32 mouse cellular contexts compared by ENCODE assay signal in genomic region chr8:105093992-105094391, GRCm38 (mm10). TPM values are rescaled to one million over a fixed set of nuclear protein-coding genes. Genes with fewer than 3 reads are reported as not detected.
"Had no signal": no experiment of that assay in that cellular context is flagged by ENCODE, and none has a peak within 500 bp of the region (broad histone marks: within the 10 kb centered on the region; RNA-seq: fewer than 3 reads in every experiment).

No protein-coding gene starts in this region.

- ATAC-seq: intestine, postnatal 0 days had no signal

- H3K27me3 ChIP-seq: limb, embryonic 12.5 days; liver, embryonic 13.5 days; stomach, embryonic 15.5 days had no signal

- H3K9ac ChIP-seq: limb, embryonic 12.5 days; liver, embryonic 13.5 days; lung, embryonic 14.5 days; stomach, embryonic 15.5 days had no signal

- H3K36me3 ChIP-seq: limb, embryonic 12.5 days; liver, embryonic 13.5 days; stomach, embryonic 15.5 days had no signal

- H3K4me3 ChIP-seq: left cerebral cortex, adult 2 months; limb, embryonic 12.5 days; liver, embryonic 13.5 days; stomach, embryonic 15.5 days had no signal

- H3K4me1 ChIP-seq: limb, embryonic 12.5 days; liver, embryonic 13.5 days; stomach, embryonic 15.5 days had no signal

- H3K4me2 ChIP-seq: limb, embryonic 12.5 days; liver, embryonic 13.5 days; lung, embryonic 14.5 days; midbrain, embryonic 11.5 days; stomach, embryonic 15.5 days had no signal

- DNase-seq: kidney, adult 2 months; kidney, postnatal 25 days; layer of hippocampus, postnatal 36 days; liver, embryonic 13.5 days; lung, embryonic 14.5 days; lung, postnatal 10 days; lung, postnatal 4 days; midbrain, embryonic 14.5 days; right cerebral cortex, adult 18-20 months; right cerebral cortex, postnatal 14 days; right cerebral cortex, postnatal 4 days; thymus, adult 2 months; thymus, postnatal 14 days; thymus, postnatal 4 days had no signal

- H3K9me3 ChIP-seq: limb, embryonic 12.5 days; liver, embryonic 13.5 days; stomach, embryonic 15.5 days had no signal

- H3K27ac ChIP-seq: kidney, postnatal 0 days; left cerebral cortex, adult 2 months; limb, embryonic 12.5 days; liver, embryonic 13.5 days; stomach, embryonic 15.5 days had no signal

RNA-seq across cellular contexts. Expression of gene Ces3b, which starts 10.4 kb away (rescaled TPM):
- total RNA-seq: layer of hippocampus, adult 8-10 months; layer of hippocampus, postnatal 10 days; layer of hippocampus, postnatal 36 days; left cerebral cortex, adult 2 months; left cerebral cortex, postnatal 10 days; left cerebral cortex, postnatal 36 days; megakaryocyte progenitor cell, adult 5-6 weeks; megakaryocyte-erythroid progenitor cell, adult 5-6 weeks; midbrain, postnatal 0 days had no signal
- polyA plus RNA-seq: intestine, embryonic 14.5 days; intestine, postnatal 0 days; kidney, adult 2 months; kidney, embryonic 14.5 days; kidney, postnatal 0 days; limb, embryonic 12.5 days; liver, embryonic 13.5 days; liver, embryonic 16.5 days; lung, embryonic 14.5 days; midbrain, embryonic 11.5 days; midbrain, embryonic 14.5 days; midbrain, postnatal 0 days; neural tube, embryonic 11.5 days; neural tube, embryonic 14.5 days; stomach, embryonic 15.5 days had no signal

RNA-seq across cellular contexts. Expression of gene Ces4a, which starts 37.6 kb away (rescaled TPM):
- total RNA-seq: layer of hippocampus, adult 8-10 months; layer of hippocampus, postnatal 10 days; layer of hippocampus, postnatal 36 days; left cerebral cortex, adult 2 months; left cerebral cortex, postnatal 10 days; left cerebral cortex, postnatal 36 days; megakaryocyte progenitor cell, adult 5-6 weeks; megakaryocyte-erythroid progenitor cell, adult 5-6 weeks; midbrain, postnatal 0 days had no signal
- polyA plus RNA-seq: intestine, embryonic 14.5 days; intestine, postnatal 0 days; kidney, adult 2 months; kidney, embryonic 14.5 days; kidney, postnatal 0 days; limb, embryonic 12.5 days; liver, embryonic 13.5 days; liver, embryonic 16.5 days; lung, embryonic 14.5 days; midbrain, embryonic 11.5 days; midbrain, embryonic 14.5 days; midbrain, postnatal 0 days; neural tube, embryonic 11.5 days; stomach, embryonic 15.5 days; thymus, adult 2 months had no signal

RNA-seq across cellular contexts. Expression of gene Ces3a, which starts 45.6 kb away (rescaled TPM):
- total RNA-seq: layer of hippocampus, adult 8-10 months; layer of hippocampus, postnatal 10 days; layer of hippocampus, postnatal 36 days; left cerebral cortex, adult 2 months; left cerebral cortex, postnatal 10 days; left cerebral cortex, postnatal 36 days; megakaryocyte progenitor cell, adult 5-6 weeks; megakaryocyte-erythroid progenitor cell, adult 5-6 weeks; midbrain, postnatal 0 days had no signal
- polyA plus RNA-seq: intestine, embryonic 14.5 days; intestine, postnatal 0 days; kidney, embryonic 14.5 days; kidney, postnatal 0 days; limb, embryonic 12.5 days; lung, embryonic 14.5 days; midbrain, embryonic 11.5 days; midbrain, embryonic 14.5 days; midbrain, postnatal 0 days; neural tube, embryonic 11.5 days; neural tube, embryonic 14.5 days; stomach, embryonic 15.5 days had no signal
